Mouse (Mus musculus) Patski (cell line): ENCODE data around the gene Col12a1. TPM values are rescaled to one million over a fixed set of nuclear protein-coding genes. Genes with fewer than 3 reads are reported as not detected.
"Not testable (repeated sequence)": the region's sequence is repeated elsewhere in the genome, so short reads cannot be mapped to it uniquely, and the experiment has no call there.

Experiments used
- ATAC-seq: fragments of 100-300 bp; one replicate; pipeline ENCODE4 v1.8.0; 2021
- CTCF ChIA-PET: fragments of 350-600 bp; sonication (Branson Sonifier 250); formaldehyde crosslinking; loops from one replicate; lab custom pipeline; 2022; ENCODE audit warnings: inconsistent platforms; lab: Charles Lee
- POLR2A ChIA-PET: fragments of 350-600 bp; sonication (Branson Sonifier 250); formaldehyde crosslinking; loops from one replicate; lab custom pipeline; 2022; ENCODE audit warnings: antibody characterized with exemption, inconsistent platforms; lab: Charles Lee
- DNase-seq: peaks from one replicate; pipeline ENCODE4 v3.0.0-alpha.2; 2011; ENCODE audit warnings: low read depth, low spot score
- H3K27me3 ChIP-seq: fragments of 371-371 bp; one replicate; pipeline ENCODE4 v1.5.1; 2021
- CTCF ChIP-seq: fragments of 100-300 bp; IDR thresholded peaks from one replicate; pipeline ENCODE4 v1.5.1; 2021
- in situ Hi-C: fragments of 300-500 bp; cut with MboI; formaldehyde crosslinking; loops from 3 replicates; pipeline ENCODE4 v1.11.1; 2018; ENCODE audit warnings: low pct_unique_long_range_greater_than_20kb, mixed read lengths
- polyA plus RNA-seq: library from polyadenylated mRNA; unstranded; gene quantifications from one replicate; pipeline ENCODE4 v1.2.3, GENCODE M21; 2021

Col12a1 gene
- polyA plus RNA-seq, 1 experiment from 2014 or later, result 99.1 TPM

DNA sequence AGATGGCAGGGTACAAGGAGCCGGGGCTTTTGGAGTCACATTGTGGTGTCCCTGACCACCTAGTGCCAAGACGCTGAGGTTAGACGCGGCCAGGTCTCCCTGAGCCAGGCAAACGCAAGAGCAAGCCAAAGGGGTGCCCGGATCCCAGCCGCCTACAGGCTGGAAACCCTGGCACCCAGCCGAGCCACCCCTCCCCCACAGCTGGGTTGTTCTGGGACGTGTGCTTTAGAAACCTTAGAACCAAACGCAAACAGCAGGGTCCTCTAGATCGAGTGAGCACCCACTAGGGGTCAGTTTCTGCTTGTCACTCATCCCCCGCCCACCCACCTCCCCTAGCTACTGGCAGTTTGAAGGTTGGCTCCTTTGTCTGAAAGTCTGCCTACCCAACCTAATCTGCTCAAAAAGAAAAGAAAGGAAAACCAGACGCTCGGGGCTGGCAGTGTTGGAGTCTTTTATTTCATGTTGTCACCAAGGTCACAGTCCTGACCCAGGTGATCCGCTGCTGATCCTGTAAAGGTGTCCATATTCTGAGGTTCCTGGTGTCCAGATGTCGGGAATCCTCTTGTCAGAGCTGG is 4.1 kb downstream of the Col12a1 start:
- no peaks in the 10 kb centered on the region for H3K27me3 ChIP-seq
- CTCF ChIA-PET, result interaction anchor here (0.8 to 1.1 kb wide), 3 partner anchors 71 to 940 kb away, joined by 3 read pairs; no protein-coding TSS in a partner anchor
- POLR2A ChIA-PET, result interaction anchor here (0.6 kb wide), 1 partner anchor 720 kb away, joined by 3 read pairs; no protein-coding TSS in a partner anchor
- DNase-seq (no peak), ATAC-seq (no peak)
- TF ChIP-seq CTCF, result no peak
- in situ Hi-C loops, result loop anchor here (5.0 kb wide), 4 partner anchors 97 to 1072 kb away; no protein-coding TSS in a partner anchor

DNA sequence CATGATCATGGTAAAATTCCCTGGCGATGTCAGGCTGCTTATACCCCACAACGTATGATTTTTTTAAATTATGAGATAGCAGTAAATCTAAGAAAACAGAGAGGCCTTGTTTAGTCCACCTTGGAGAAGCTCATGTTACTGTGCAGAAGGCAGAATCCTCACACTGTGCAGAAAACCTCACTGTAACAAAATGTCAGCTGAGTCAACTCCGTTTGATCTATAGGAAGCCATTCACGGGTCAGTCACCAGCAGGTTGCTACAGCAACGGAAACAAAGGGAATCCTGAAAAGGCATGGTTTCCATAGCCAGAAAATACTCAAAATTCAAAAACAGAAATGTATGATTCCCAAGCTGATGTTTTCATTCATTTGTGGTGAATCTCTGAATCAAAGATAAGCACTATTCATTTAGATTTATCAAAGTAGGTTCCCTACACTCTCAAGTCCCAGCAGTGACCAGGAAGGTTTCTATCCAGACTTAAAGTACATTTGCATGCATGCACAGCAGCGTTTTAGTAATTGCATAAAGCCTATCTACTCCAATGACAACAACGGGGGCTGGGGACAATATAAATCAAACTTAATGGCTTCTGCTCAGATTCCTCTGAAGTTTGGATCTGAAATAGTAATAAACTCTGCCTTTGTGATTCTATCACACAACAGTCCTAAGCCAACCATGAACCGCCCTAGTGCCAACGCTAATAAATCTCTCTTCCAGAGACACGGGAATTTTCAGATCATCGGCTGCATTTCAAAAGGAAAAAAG is 28.7 kb downstream of the Col12a1 start:
- ChIA-PET POLR2A (no interaction called here), CTCF (interaction anchor here (1.0 kb wide), 1 partner anchor 9 kb away, joined by 3 read pairs; no protein-coding TSS in a partner anchor)
- no peak for TF ChIP-seq CTCF
- in situ Hi-C loops, result no loop called here
- no peak for DNase-seq
- no peak for ATAC-seq
- H3K27me3 ChIP-seq, result no peaks in the 10 kb centered on the region

DNA sequence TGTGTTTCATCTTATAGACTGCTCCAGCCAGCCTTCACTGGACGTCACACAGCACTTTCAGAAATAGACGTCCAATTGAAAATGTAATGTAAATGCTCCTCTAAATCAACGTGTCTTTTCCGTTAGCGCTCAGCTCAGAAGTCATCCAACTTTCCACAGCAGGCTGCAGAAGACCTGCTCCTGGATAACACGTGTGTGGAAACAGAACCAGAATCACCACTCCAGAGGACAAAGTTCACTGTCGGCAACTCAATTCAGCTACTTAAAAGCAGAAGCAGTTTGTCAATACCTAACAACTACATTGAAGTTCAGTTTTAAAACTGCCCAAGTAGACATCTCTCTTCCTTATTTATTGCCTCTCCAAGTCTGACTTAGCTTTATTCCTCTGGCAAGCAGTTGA is 29.3 kb downstream of the Col12a1 start:
- ATAC-seq (no peak), DNase-seq (no peak)
- POLR2A ChIA-PET, result no interaction called here
- in situ Hi-C loops, result no loop called here
- CTCF ChIA-PET, result interaction anchor here (1.0 kb wide), 1 partner anchor 8 kb away, joined by 3 read pairs; no protein-coding TSS in a partner anchor
- no peaks in the 10 kb centered on the region for H3K27me3 ChIP-seq
- TF ChIP-seq CTCF, result no peak

DNA sequence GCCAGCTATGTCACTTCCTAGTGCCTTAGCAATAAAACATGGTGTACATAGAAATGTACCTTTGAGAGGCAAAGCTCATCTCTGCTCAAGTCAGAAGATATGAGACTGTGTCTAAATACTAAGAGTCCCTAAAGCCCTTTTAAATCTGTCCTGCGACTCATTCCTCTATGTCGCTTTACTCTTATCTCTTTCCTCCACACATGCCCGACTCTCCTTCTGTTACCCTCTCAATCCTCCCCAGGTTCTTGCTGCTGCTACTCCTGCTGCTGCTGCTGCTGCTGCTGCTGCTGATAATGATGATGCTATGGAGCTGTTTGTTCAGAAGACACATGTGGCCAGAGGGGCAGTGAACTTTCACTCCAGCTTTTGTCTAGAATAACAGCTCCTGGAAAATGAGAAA is 31.4 kb downstream of the Col12a1 start:
- in situ Hi-C loops, result no loop called here
- DNase-seq (no peak), ATAC-seq (no peak)
- CTCF ChIA-PET, result interaction anchor here (1.1 to 1.6 kb wide), 2 partner anchors 9 to 30 kb away, joined by 3 to 5 read pairs; no protein-coding TSS in a partner anchor
- TF ChIP-seq CTCF, result no peak
- POLR2A ChIA-PET, result interaction anchor here (1.0 kb wide), 1 partner anchor 13 kb away, joined by 3 read pairs; no protein-coding TSS in a partner anchor
- H3K27me3 ChIP-seq, result no peaks in the 10 kb centered on the region

DNA sequence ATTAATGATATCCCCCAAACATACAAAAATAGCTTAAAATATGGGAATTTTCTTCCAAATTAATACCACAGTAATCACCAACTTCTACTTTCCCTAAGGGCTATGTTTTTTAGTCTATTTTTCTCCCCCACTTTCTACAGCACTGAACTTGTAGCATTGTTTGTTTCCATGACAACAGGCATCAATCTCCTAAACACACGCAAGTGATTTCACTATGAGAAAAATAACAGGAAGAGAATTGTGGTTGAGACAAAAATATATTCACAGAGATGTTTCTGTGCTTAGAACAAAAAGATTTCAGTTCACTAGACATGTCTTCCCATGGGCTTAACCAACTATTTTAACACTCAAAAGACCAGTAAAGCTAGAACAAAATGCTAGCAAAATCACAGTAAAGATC is 32.6 kb downstream of the Col12a1 start:
- no peak for TF ChIP-seq CTCF
- DNase-seq, result no peak
- CTCF ChIA-PET, result no interaction called here
- no peak for ATAC-seq
- H3K27me3 ChIP-seq, result no peaks in the 10 kb centered on the region
- in situ Hi-C loops, result no loop called here
- POLR2A ChIA-PET, result no interaction called here

DNA sequence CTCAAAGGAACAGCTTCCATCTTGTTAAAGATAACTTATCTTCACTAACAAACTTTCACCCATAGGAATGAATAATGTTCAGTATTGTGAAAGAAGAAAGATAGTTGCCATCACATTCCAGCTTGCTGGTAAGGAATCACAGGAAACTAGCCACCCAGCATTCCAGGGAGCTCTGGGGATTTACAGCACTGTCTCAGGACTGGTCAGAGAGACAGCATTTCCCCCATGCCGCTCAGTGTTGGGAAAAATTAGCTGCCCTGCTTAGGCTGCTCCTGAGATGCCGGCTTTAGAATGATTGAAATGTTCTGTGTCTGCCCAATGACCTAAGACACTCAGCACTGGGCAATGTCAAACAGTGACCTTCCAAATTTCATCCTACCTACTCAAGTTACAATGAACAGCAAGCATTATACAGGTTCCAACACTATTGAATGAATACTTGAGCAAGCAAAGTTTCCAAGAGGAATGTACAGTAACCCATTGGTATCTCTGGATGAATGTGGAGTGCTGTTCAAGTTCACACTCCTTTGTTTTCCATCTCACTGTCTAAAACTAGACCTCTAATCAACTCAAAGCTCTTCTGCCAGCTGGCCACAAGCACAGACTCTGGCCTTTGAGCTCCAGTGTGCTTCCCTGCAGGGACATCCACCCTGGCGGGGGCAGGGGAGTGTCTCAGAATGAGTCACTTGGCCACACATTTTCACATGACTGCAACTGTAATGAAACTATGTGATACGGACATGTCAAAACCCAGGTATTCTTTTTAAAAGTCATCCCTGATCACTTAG is 38.0 kb downstream of the Col12a1 start:
- ChIA-PET POLR2A (no interaction called here), CTCF (interaction anchor here (0.7 kb wide), 1 partner anchor 9 kb away, joined by 3 read pairs; no protein-coding TSS in a partner anchor)
- in situ Hi-C loops, result no loop called here
- H3K27me3 ChIP-seq, result no peaks in the 10 kb centered on the region
- ATAC-seq, result peak; percentile 80
- no peak for TF ChIP-seq CTCF
- DNase-seq, result peak; percentile 25

DNA sequence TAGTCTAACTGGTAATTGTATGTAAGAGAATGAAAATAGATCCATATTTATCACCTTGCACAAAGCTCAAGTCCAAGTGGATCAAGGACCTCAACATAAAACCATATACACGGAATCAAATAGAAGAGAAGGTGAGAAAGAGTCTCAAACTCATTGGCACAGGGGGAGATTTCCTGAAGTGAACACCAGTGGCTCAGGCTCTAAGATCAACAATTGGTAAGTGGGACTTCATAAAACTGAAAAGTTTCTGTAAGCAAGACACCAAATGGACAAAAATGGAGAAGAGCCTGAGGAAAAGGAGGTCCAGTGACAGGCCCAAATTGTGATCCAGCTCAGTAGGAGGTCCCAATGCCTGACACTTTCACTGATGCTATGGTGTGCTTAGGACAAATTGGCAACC is 49.8 kb downstream of the Col12a1 start:
- CTCF ChIA-PET, in situ Hi-C loops, H3K27me3 ChIP-seq, ATAC-seq, POLR2A ChIA-PET, DNase-seq: not testable (repeated sequence)

DNA sequence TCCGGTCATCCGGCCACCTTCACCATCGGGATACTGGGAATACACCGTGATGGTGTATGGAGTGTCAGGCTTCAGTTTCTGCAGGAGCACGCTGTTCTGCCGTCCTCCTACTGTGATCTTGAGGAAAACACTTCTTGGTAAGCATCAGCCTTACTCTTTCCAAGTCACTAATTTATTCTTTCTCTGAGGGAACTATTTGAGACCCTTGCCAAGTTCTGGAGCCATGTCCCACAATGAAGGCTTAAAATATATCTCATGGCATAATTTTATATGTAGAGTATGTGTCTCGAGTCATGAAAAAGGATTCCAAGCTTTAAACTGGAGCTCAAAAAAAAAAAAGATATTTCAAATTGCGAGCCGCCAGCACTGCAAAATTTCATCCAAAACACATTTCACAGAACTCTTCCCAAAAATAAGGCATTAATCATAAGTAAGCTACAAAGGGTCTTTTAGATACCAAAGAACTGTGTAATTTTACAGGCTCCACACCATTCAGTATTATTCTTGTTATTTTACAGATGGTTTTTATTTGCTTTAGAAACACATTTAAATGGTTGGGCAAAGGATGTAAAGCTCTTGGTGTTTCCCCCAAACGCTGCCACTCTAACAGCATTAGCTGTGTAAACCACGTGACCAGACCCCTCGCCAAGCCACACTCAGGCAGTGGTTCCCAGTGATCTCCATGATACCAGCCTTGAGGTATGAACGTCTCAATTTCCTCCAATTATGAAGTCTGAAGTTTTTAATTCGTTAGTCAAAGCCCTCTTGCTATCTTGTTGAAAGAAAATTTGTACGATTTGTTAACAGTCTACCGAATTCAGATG is 65.1 kb downstream of the Col12a1 start:
- CTCF ChIA-PET, result no interaction called here
- H3K27me3 ChIP-seq, result no peaks in the 10 kb centered on the region
- no peak for TF ChIP-seq CTCF
- ATAC-seq (no peak), DNase-seq (no peak)
- POLR2A ChIA-PET, result no interaction called here
- in situ Hi-C loops, result no loop called here

DNA sequence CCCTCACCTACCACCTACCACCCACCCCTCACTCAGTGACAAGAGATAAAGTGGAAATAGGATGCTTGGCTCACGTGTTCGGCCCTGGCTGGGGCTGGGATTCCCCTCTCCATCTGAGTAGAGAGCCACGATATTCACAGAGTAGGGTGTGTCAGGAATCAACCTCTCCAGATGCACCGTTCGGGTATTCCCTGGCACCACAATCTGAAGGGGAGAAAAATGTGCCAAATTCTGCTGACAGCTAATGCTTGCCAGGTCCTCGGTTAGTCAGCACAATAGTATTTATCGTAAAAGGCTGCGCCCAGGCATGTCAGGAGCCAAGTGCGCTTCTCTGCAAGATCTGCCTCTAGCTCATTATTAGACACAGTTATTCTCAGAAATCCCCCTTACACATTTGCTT is 70.0 kb downstream of the Col12a1 start:
- no peaks in the 10 kb centered on the region for H3K27me3 ChIP-seq
- ChIA-PET POLR2A (no interaction called here), CTCF (no interaction called here)
- DNase-seq, result no peak
- no peak for TF ChIP-seq CTCF
- in situ Hi-C loops, result no loop called here
- ATAC-seq, result no peak

DNA sequence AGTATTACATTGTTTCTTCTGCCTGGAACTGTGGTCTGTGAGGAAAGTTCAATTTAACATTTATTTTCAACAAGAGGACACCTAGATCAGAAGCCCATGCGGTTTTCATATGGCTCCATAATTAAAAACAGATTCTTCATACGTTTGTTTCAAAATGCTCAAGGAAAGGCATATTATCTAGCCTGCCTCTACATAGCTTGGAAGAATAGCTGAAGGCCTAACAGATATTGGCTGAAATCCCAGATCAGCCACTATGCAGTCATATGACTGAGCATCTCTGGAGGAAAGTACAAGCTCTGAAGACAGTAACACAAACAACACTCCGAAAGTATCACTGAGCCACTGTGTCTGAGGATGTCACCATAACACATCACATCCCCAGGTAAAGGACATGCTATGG is 72.9 kb downstream of the Col12a1 start:
- ATAC-seq, result no peak
- ChIA-PET CTCF (no interaction called here), POLR2A (interaction anchor here (0.6 kb wide), 1 partner anchor 17 kb away, joined by 3 read pairs; no protein-coding TSS in a partner anchor)
- in situ Hi-C loops, result no loop called here
- TF ChIP-seq CTCF, result no peak
- no peak for DNase-seq
- no peaks in the 10 kb centered on the region for H3K27me3 ChIP-seq
